Mouse (Mus musculus): Measurements from ENCODE around the gene Hhip.
"Not testable (repeated sequence)": the region's sequence is repeated elsewhere in the genome, so short reads cannot be mapped to it uniquely, and the experiment has no call there.

Hhip gene

GRCm38 (mm10) chr8:79992121-79992848, 65.5 kb downstream of the Hhip start:
- no peak for DNase-seq (ENCODE audit: low spot score)

GRCm38 (mm10) chr8:79991420-79991819, 66.4 kb downstream of the Hhip start:
- DNase-seq (ENCODE audit: low spot score), result not testable (repeated sequence)

- DNase-seq (ENCODE audit: low spot score), result no peak
Measured at GRCm38 (mm10) chr8:79984946-79985345, 72.9 kb downstream of the Hhip start.

GRCm38 (mm10) chr8:79982144-79982543, 75.7 kb downstream of the Hhip start:
- no peak for DNase-seq (ENCODE audit: low spot score)

GRCm38 (mm10) chr8:79966159-79966558, 91.6 kb downstream of the Hhip start:
- no peak for DNase-seq (ENCODE audit: low spot score)

- peak; percentile 13 for DNase-seq (ENCODE audit: low spot score)
Measured at GRCm38 (mm10) chr8:79952857-79953256, 104.9 kb downstream of the Hhip start.

GRCm38 (mm10) chr8:79950376-79950775, 107.4 kb downstream of the Hhip start:
- no peak for DNase-seq (ENCODE audit: low spot score)

GRCm38 (mm10) chr8:79945501-79946076, 112.2 kb downstream of the Hhip start:
- DNase-seq (ENCODE audit: low spot score), result no peak

- no peak for DNase-seq (ENCODE audit: low spot score)
Measured at GRCm38 (mm10) chr8:79941070-79941469, 116.7 kb downstream of the Hhip start.

- no peak for DNase-seq (ENCODE audit: low spot score)
Measured at GRCm38 (mm10) chr8:79936856-79937445, 120.9 kb downstream of the Hhip start.

- DNase-seq (ENCODE audit: low spot score), result no peak
Measured at GRCm38 (mm10) chr8:79935793-79936192, 122.0 kb downstream of the Hhip start.

- DNase-seq (ENCODE audit: low spot score), result no peak
Measured at GRCm38 (mm10) chr8:79929202-79929601, 128.6 kb downstream of the Hhip start.

- no peak for DNase-seq (ENCODE audit: low spot score)
Measured at GRCm38 (mm10) chr8:79917211-79917610, 140.6 kb downstream of the Hhip start.
